Mouse (Mus musculus) liver, embryonic 11.5 days (tissue): ENCODE data around the gene Sertad2. TPM values are rescaled to one million over a fixed set of nuclear protein-coding genes. Genes with fewer than 3 reads are reported as not detected.

Experiments
- ATAC-seq: fragments of 200-750 bp; cut with Nextera tagmentation; replicated peaks from 2 replicates; pipeline ENCODE4 v1.8.0; 2017; ENCODE audit warnings: moderate number of reproducible peaks, mild to moderate bottlenecking, moderate TSS enrichment, moderate library complexity; ENCODE audit not compliant: low FRiP score
- DNase-seq: peaks from one replicate; pipeline ENCODE4 v3.0.0-alpha.2; 2017; ENCODE audit warnings: low spot score
- H3K27ac ChIP-seq: fragments of 300-500 bp; sonication (generic); 2 replicates; pipeline ENCODE4 v1.5.1; 2014; ENCODE audit warnings: mild to moderate bottlenecking, low read depth, low read length, control low read depth
- H3K27me3 ChIP-seq: fragments of 300-500 bp; sonication (generic); replicated peaks from 2 replicates; pipeline ENCODE4 v1.6.1; 2014; ENCODE audit warnings: low read length, mixed read lengths; ENCODE audit not compliant: control insufficient read depth, insufficient read depth
- H3K36me3 ChIP-seq: fragments of 300-500 bp; sonication (generic); 2 replicates; pipeline ENCODE4 v1.6.1; 2014; ENCODE audit warnings: mild to moderate bottlenecking, low read length, moderate library complexity, mixed read lengths; ENCODE audit not compliant: control insufficient read depth, insufficient read depth
- H3K4me1 ChIP-seq: fragments of 300-500 bp; sonication (generic); replicated peaks from 2 replicates; pipeline ENCODE4 v1.6.1; 2014; ENCODE audit warnings: low read length, mixed read lengths; ENCODE audit not compliant: control insufficient read depth, insufficient read depth
- H3K4me2 ChIP-seq: fragments of 300-500 bp; sonication (generic); 2 replicates; pipeline ENCODE4 v1.6.1; 2014; ENCODE audit warnings: mild to moderate bottlenecking, control low read depth, moderate library complexity
- H3K4me3 ChIP-seq: fragments of 300-500 bp; sonication (generic); 2 replicates; pipeline ENCODE4 v1.5.1; 2014; ENCODE audit warnings: low read depth, low read length, control low read depth
- H3K9ac ChIP-seq: fragments of 300-500 bp; sonication (generic); 2 replicates; pipeline ENCODE4 v1.6.1; 2014; ENCODE audit warnings: low read depth, low read length, control low read depth
- H3K9me3 ChIP-seq: fragments of 300-500 bp; sonication (generic); 2 replicates; pipeline ENCODE4 v1.6.1; 2016; ENCODE audit warnings: low read length, inconsistent platforms, mixed read lengths; ENCODE audit not compliant: control insufficient read depth
- WGBS: fragments of 180-500 bp; shearing (Covaris S2); extraction: QIAGEN DNeasy Blood & Tissue Kit; methylation state at CpG from one replicate; pipeline ENCODE4 v1.1.7; 2014; 5-methylcytosine and 5-hydroxymethylcytosine counted together
- polyA plus RNA-seq: library from polyadenylated mRNA; unstranded; fragments of >200 nt; fragmentation: Nextera tagmentation; extraction: Ambion mirVana; gene quantifications from 2 replicates; pipeline ENCODE4 v1.2.1, GENCODE M21; 2014

Gene Sertad2
- polyA plus RNA-seq, 1 experiment from 2014 or later, result 16.2 TPM

DNA sequence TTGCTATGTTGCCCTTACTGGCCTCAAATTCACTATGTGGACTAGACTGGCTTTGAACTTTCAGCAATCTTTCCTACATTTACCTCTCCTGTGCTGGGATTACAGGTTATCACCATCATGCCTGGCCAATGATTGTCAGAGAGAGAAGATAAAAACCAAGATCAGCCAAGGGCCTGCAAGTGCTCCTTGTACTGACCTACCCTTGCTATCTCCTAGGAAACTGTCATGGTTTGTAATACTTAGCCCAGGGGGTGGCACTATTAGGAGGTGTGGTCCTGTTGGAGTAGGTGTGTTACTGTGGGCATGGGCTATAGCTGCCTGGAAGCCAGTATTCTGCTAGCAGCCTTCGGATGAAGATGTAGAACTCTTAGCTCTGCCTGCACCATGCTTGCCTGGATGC is 18.6 kb upstream of the Sertad2 start:
- no peak overlapping the region for H3K4me2 ChIP-seq
- H3K27ac ChIP-seq, result no peak overlapping the region
- no peak overlapping the region for H3K9ac ChIP-seq
- no peaks in the 10 kb centered on the region for H3K4me1 ChIP-seq
- no peaks in the 10 kb centered on the region for H3K27me3 ChIP-seq
- ATAC-seq, result no peak
- no peaks in the 10 kb centered on the region for H3K36me3 ChIP-seq
- no peak overlapping the region for H3K4me3 ChIP-seq
- no peak for DNase-seq
- H3K9me3 ChIP-seq, result no peaks in the 10 kb centered on the region
- 81% methylated on average over 1 of the region's 1 CpGs for WGBS

GRCm38 (mm10) chr11:20525909-20526308 is 17.1 kb upstream of the Sertad2 start:
- Histone ChIP-seq H3K9ac (no peak overlapping the region), H3K4me3 (no peak overlapping the region), H3K27ac (no peak overlapping the region), H3K27me3 (no peaks in the 10 kb centered on the region), H3K4me2 (no peak overlapping the region), H3K36me3 (no peaks in the 10 kb centered on the region), H3K9me3 (no peaks in the 10 kb centered on the region), H3K4me1 (no peaks in the 10 kb centered on the region)
- 77% methylated on average over 8 of the region's 8 CpGs for WGBS
- ATAC-seq, result no peak
- DNase-seq, result no peak

GRCm38 (mm10) chr11:20527901-20528300 is 15.2 kb upstream of the Sertad2 start:
- DNase-seq (no peak), ATAC-seq (no peak)
- Histone ChIP-seq H3K36me3 (no peaks in the 10 kb centered on the region), H3K4me1 (no peaks in the 10 kb centered on the region), H3K27me3 (no peaks in the 10 kb centered on the region), H3K9me3 (no peaks in the 10 kb centered on the region), H3K4me2 (no peak overlapping the region), H3K9ac (no peak overlapping the region), H3K27ac (no peak overlapping the region), H3K4me3 (no peak overlapping the region)
- 77% methylated on average over 3 of the region's 3 CpGs for WGBS

- DNase-seq, result no peak
- Histone ChIP-seq H3K4me3 (peak overlapping the region; percentile 52), H3K9me3 (no peaks in the 10 kb centered on the region), H3K4me2 (peak overlapping the region; percentile 74), H3K27me3 (no peaks in the 10 kb centered on the region), H3K9ac (peak overlapping the region; percentile 55), H3K4me1 (no peaks in the 10 kb centered on the region), H3K36me3 (no peaks in the 10 kb centered on the region), H3K27ac (no peak overlapping the region)
- ATAC-seq, result no peak
- WGBS, result 11% methylated on average over 1 of the region's 1 CpGs
Measured at GRCm38 (mm10) chr11:20531682-20531991, 11.4 kb upstream of the Sertad2 start.

- H3K36me3 ChIP-seq, result no peaks in the 10 kb centered on the region
- H3K4me2 ChIP-seq, result peak overlapping the region; percentile 74
- ATAC-seq (peak; percentile 73), DNase-seq (peak; percentile 55)
- no peaks in the 10 kb centered on the region for H3K4me1 ChIP-seq
- WGBS, result 1% methylated on average over 42 of the region's 42 CpGs
- H3K9ac ChIP-seq, result peak overlapping the region; percentile 55
- no peak overlapping the region for H3K27ac ChIP-seq
- no peaks in the 10 kb centered on the region for H3K27me3 ChIP-seq
- peak overlapping the region; percentile 52 for H3K4me3 ChIP-seq
- H3K9me3 ChIP-seq, result no peaks in the 10 kb centered on the region
Measured at GRCm38 (mm10) chr11:20531992-20532881, 10.8 kb upstream of the Sertad2 start.

- no peak overlapping the region for H3K9ac ChIP-seq
- no peaks in the 10 kb centered on the region for H3K36me3 ChIP-seq
- H3K4me2 ChIP-seq, result no peak overlapping the region
- H3K4me3 ChIP-seq, result no peak overlapping the region
- no peaks in the 10 kb centered on the region for H3K4me1 ChIP-seq
- DNase-seq, result no peak
- H3K9me3 ChIP-seq, result no peaks in the 10 kb centered on the region
- WGBS, result 72% methylated on average over 4 of the region's 4 CpGs
- no peak for ATAC-seq
- no peak overlapping the region for H3K27ac ChIP-seq
- H3K27me3 ChIP-seq, result no peaks in the 10 kb centered on the region
Measured at GRCm38 (mm10) chr11:20533231-20533630, 9.8 kb upstream of the Sertad2 start.

DNA sequence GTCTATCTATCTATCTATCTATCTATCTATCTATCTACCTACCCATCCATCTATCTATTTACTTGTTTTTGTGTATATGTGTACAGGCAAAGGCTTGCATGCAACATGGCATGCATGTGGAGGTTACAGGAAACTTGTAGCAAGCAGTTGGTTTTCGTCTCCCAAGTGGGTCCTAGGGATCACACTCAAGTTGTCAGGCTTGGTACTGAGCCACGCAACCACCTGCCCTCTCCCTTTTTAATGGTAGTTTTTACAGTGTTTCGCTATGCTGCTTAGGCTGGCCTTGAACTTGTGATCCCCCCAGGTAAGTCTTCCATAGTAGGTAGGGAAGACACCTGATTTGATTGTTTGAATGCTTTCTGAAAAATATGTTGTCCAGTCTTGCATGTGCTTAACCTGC is 5.8 kb upstream of the Sertad2 start:
- Histone ChIP-seq H3K9ac (no peak overlapping the region), H3K27me3 (no peaks in the 10 kb centered on the region), H3K4me3 (no peak overlapping the region), H3K9me3 (no peaks in the 10 kb centered on the region), H3K27ac (no peak overlapping the region), H3K36me3 (no peaks in the 10 kb centered on the region), H3K4me2 (no peak overlapping the region), H3K4me1 (0 out of 2 replicates have a peak, but pooled peaks cover 2% of the 10 kb centered on the region)
- no peak for ATAC-seq
- no peak for DNase-seq
- 86% methylated on average over 3 of the region's 3 CpGs for WGBS

- Histone ChIP-seq H3K36me3 (no peaks in the 10 kb centered on the region), H3K9ac (no peak overlapping the region), H3K4me1 (0 out of 2 replicates have a peak, but pooled peaks cover 2% of the 10 kb centered on the region), H3K4me2 (no peak overlapping the region), H3K4me3 (no peak overlapping the region), H3K27ac (no peak overlapping the region), H3K27me3 (no peaks in the 10 kb centered on the region), H3K9me3 (no peaks in the 10 kb centered on the region)
- WGBS, result 58% methylated on average over 3 of the region's 3 CpGs
- ATAC-seq, result no peak
- no peak for DNase-seq
Measured at GRCm38 (mm10) chr11:20538496-20538895, 4.6 kb upstream of the Sertad2 start.

- Histone ChIP-seq H3K4me2 (no peak overlapping the region), H3K4me3 (no peak overlapping the region), H3K27me3 (no peaks in the 10 kb centered on the region), H3K36me3 (no peaks in the 10 kb centered on the region), H3K9ac (no peak overlapping the region), H3K27ac (no peak overlapping the region), H3K4me1 (peaks cover 7% of the 10 kb centered on the region; the same call in 1 of the 2 replicates), H3K9me3 (no peaks in the 10 kb centered on the region)
- ATAC-seq (no peak), DNase-seq (no peak)
- 71% methylated on average over 3 of the region's 3 CpGs for WGBS
Measured at GRCm38 (mm10) chr11:20541280-20541679, 1.8 kb upstream of the Sertad2 start.
